Mouse (Mus musculus): ENCODE results near the gene B020004J07Rik. TPM values are rescaled to one million over a fixed set of nuclear protein-coding genes. Genes with fewer than 3 reads are reported as not detected.
"Not testable (repeated sequence)": the region's sequence is repeated elsewhere in the genome, so short reads cannot be mapped to it uniquely, and the experiment has no call there.

The B020004J07Rik gene
- polyA plus RNA-seq (2017; shearing (Covaris generic)) = not detected

DNA sequence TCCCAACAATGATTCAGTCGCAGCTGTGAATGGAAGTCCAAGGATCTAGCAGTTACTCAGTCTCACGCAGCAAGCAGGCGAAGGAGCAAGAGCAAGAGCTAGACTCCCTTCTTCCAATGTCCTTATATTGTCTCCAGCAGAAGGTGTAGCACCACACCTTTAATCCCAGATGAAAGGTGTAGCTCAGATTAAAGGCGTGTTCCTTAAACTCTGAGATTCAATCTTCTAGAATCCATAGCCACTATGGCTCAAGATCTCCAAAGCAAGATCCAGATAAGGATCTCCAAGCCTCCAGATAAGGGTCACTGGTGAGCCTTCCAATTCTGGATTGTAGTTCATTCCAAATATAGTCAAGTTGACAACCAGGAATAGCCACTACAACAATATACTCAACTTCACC is at the start of gene B020004J07Rik:
Gene B020004J07Rik (minus strand): TSS at position 101 of the 400 bp plus-strand sequence.
- ATAC-seq = not testable (repeated sequence)

DNA sequence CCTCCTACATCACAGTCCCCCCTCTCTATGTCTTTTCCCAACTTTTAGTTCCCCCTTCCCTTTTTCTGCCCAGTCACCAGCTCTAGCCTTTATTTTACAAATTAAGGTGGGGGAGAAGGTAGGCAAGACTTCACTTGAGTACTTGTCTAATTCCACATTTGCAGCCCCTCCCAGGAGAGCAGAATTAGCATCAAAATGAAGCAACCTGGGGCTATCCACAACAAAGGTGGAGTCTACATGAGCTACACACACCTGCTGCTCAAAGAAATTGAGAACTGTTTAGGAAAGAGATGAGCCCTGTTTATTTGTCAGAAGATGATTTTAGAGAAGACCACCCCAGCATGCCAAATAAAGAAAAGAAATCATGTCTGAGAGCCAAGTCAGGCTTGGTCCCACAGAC is 45.6 kb upstream of the B020004J07Rik start:
- ATAC-seq = no peak

DNA sequence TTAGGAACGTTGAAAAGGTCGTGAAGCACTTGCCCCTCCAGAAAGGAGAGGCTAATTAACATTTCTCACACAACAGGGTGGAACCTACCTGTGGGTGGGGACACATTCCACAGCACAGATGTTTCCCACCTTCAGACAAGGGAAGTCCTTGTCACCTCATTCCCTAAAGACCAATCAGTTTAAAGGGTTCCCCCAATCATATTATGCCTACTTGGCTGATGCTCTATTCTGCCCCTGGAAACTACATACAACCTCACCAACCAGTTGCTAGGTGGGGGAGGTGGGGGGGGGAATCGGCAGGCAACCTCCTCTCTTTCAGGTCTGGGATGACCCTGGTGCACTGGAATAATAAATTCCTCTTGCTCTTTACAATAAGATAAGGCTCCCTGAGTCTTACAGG is 39.8 kb upstream of the B020004J07Rik start:
- no peak for ATAC-seq

DNA sequence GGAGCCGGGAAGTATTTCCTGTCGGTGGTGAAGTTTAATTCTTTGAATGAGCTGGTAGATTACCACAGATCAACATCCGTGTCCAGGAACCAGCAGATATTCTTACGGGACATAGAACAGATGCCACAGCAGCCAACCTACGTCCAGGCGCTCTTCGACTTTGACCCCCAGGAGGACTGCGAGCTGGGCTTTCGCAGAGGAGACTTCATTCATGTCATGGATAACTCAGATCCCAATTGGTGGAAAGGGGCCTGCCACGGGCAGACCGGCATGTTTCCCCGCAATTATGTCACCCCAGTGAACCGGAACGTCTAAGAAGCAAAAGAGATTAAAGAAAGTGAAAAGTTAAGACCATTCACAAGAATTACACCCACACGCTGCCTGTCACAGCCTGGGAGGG is 31.9 kb upstream of the B020004J07Rik start:
- ATAC-seq = not testable (repeated sequence)

DNA sequence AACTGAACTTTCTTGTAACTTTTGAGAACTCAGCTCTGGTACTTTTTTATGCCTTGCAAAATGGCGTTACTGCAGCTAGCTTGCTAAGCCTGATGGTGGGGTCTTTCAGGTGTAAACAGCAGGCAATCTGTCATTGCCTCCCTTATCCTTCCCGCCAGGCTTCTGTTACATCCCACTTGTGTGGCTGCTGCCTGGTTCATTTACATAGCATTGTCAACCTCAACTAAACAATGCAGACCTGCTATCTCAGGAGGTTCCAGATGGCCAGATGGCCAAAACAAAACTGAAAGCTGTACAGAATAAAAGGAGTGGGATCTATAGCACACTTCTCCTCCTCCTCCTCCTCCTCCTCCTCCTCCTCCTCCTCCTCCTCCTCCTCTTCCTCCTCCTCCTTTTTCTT is 28.2 kb upstream of the B020004J07Rik start:
- ATAC-seq = not testable (repeated sequence)

DNA sequence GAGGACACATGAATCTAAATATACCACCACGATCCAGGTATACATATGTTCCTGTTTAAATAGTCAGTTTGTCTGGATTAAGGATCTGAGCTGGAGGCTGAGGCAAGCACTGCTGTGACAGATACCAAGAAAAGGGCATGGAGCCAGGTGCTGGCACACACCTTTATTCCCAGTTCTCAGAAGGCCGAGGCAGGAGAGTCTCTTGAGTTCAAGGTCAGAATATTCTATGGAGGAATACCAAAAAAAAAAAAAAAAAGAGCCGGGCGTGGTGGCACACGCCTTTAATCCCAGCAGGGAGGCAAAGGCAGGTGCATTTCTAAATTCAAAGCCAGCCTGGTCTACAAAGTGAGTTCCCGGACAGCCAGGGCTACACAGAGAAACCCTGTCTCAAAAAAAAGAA is 18.5 kb upstream of the B020004J07Rik start:
- ATAC-seq = no peak

DNA sequence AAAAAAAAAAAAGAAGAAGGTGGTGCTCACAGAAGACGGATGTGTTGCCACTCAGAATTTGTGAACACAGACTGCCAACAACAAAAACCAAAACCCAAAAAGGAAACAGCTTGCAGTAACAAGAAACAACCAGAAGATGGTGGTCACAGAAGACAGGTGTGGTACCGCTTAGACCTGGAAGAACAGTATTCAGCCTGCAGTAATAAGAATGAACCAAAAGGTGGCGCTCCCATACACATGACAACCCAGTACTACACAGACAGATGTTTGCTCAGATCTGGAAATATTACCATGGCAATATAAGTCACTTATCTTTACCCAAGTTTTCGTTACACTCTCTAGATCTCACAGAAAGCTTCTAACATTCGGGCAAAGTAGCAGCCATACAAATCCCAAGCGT is 17.1 kb upstream of the B020004J07Rik start:
- no peak for ATAC-seq

DNA sequence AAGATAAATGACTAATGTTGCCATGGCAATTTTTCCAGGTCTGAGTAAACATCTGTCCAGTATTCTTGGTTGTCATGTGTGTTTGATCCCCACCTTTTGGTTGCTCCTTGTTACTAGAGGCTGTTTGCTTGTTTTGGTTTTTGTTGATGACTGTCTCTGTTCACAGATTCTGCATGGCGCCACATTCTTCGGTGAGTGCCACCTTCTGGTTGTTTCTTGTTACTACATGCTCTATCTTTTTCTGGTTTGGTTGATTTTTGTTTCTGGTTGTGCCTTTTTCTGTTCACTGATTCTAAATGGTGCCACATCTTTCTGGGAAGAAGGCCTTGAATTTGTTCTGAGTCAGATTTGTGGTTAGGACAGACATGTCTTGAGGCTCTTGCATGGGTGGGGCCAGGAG is 7.1 kb upstream of the B020004J07Rik start:
- no peak for ATAC-seq

Other genes starting within 250 kb of the B020004J07Rik start
- gene Leprot, start 196.3 kb downstream of the B020004J07Rik start, polyA plus RNA-seq (2017; shearing (Covaris generic)) = 10 to 100 TPM; 77.3 to 88.8 TPM
- not detected for gene Lepr, start 126.6 kb downstream of the B020004J07Rik start, polyA plus RNA-seq (2017; shearing (Covaris generic))
- gene C130073F10Rik, start 49.8 kb upstream of the B020004J07Rik start, polyA plus RNA-seq (2017; shearing (Covaris generic)) = not detected
- gene Gm12800, start 65.1 kb upstream of the B020004J07Rik start, polyA plus RNA-seq (2017; shearing (Covaris generic)) = not detected
- not detected for gene Gm12794, start 96.4 kb upstream of the B020004J07Rik start, polyA plus RNA-seq (2017; shearing (Covaris generic))
- gene Gm12790, start 137.0 kb upstream of the B020004J07Rik start, polyA plus RNA-seq (2017; shearing (Covaris generic)) = not detected
- not detected for gene Gm12789, start 142.6 kb upstream of the B020004J07Rik start, polyA plus RNA-seq (2017; shearing (Covaris generic))
- gene Pde4b, start 243.5 kb upstream of the B020004J07Rik start, polyA plus RNA-seq (2017; shearing (Covaris generic)) = 10 to 100 TPM; 68.4 to 84.0 TPM

Data from CD4-positive, CD25-positive, alpha-beta regulatory T cell, adult 4 months (primary cell).